Mouse (Mus musculus) forebrain, embryonic 15.5 days (tissue): ENCODE measurements around the gene Itga8. TPM values are rescaled to one million over a fixed set of nuclear protein-coding genes. Genes with fewer than 3 reads are reported as not detected.
A peak's percentile ranks its signal among the peaks of the same experiment; 100 is the strongest.

Experiments
- ATAC-seq: fragments of 200-750 bp; cut with Nextera tagmentation; replicated peaks from 2 replicates; pipeline ENCODE4 v1.8.0; 2017; ENCODE audit warnings: mild to moderate bottlenecking, moderate TSS enrichment, moderate library complexity
- H3K27ac ChIP-seq: fragments of 300-500 bp; sonication (generic); replicated peaks from 2 replicates; pipeline ENCODE4 v1.5.1; 2015; ENCODE audit warnings: mild to moderate bottlenecking, inconsistent platforms
- H3K27me3 ChIP-seq: fragments of 300-500 bp; sonication (generic); 2 replicates; pipeline ENCODE4 v1.6.1; 2015; ENCODE audit warnings: inconsistent platforms
- H3K36me3 ChIP-seq: fragments of 300-500 bp; sonication (generic); 2 replicates; pipeline ENCODE4 v1.6.1; 2015; ENCODE audit warnings: mild to moderate bottlenecking, inconsistent platforms
- H3K4me1 ChIP-seq: fragments of 300-500 bp; sonication (generic); 2 replicates; pipeline ENCODE4 v1.6.1; 2015; ENCODE audit warnings: inconsistent platforms
- H3K4me2 ChIP-seq: fragments of 300-500 bp; sonication (generic); replicated peaks from 2 replicates; pipeline ENCODE4 v1.6.1; 2015; ENCODE audit warnings: mild to moderate bottlenecking, inconsistent platforms
- H3K4me3 ChIP-seq: fragments of 300-500 bp; sonication (generic); 2 replicates; pipeline ENCODE4 v1.5.1; 2015; ENCODE audit warnings: mild to moderate bottlenecking, inconsistent platforms
- H3K9ac ChIP-seq: fragments of 300-500 bp; sonication (generic); replicated peaks from 2 replicates; pipeline ENCODE4 v1.6.1; 2015; ENCODE audit warnings: mild to moderate bottlenecking, inconsistent platforms
- H3K9me3 ChIP-seq: fragments of 300-500 bp; sonication (generic); 2 replicates; pipeline ENCODE4 v1.6.1; 2016; ENCODE audit warnings: inconsistent platforms
- WGBS: fragments of 180-500 bp; shearing (Covaris S2); methylation state at CpG from one replicate; pipeline ENCODE4 v1.1.7; 2015; ENCODE audit warnings: mixed read lengths; 5-methylcytosine and 5-hydroxymethylcytosine counted together
- polyA plus RNA-seq: library from polyadenylated mRNA; unstranded; fragments of >200 nt; fragmentation: Nextera tagmentation; extraction: Ambion mirVana; gene quantifications from 2 replicates; pipeline ENCODE4 v1.2.1, GENCODE M21; 2015

Gene Itga8
- polyA plus RNA-seq, 1 experiment from 2014 or later = 2.3 TPM

- Histone ChIP-seq H3K9me3 (no peaks in the 10 kb centered on the region), H3K4me2 (no peak overlapping the region), H3K27ac (no peak overlapping the region), H3K9ac (no peak overlapping the region), H3K4me1 (no peaks in the 10 kb centered on the region), H3K4me3 (no peak overlapping the region), H3K36me3 (no peaks in the 10 kb centered on the region), H3K27me3 (no peaks in the 10 kb centered on the region)
- no peak for ATAC-seq
- WGBS = 64% methylated on average over 4 of the region's 4 CpGs
Observed at GRCm38 (mm10) chr2:12318036-12318435, 16.3 kb upstream of the Itga8 start.

GRCm38 (mm10) chr2:12317343-12317742, 15.6 kb upstream of the Itga8 start:
- no peaks in the 10 kb centered on the region for H3K4me1 ChIP-seq
- H3K9me3 ChIP-seq = no peaks in the 10 kb centered on the region
- no peak overlapping the region for H3K4me2 ChIP-seq
- no peaks in the 10 kb centered on the region for H3K27me3 ChIP-seq
- no peak for ATAC-seq
- no peaks in the 10 kb centered on the region for H3K36me3 ChIP-seq
- 84% methylated on average over 5 of the region's 5 CpGs for WGBS
- no peak overlapping the region for H3K4me3 ChIP-seq
- H3K27ac ChIP-seq = no peak overlapping the region
- H3K9ac ChIP-seq = no peak overlapping the region

- no peaks in the 10 kb centered on the region for H3K36me3 ChIP-seq
- no peaks in the 10 kb centered on the region for H3K27me3 ChIP-seq
- H3K27ac ChIP-seq = no peak overlapping the region
- no peak overlapping the region for H3K9ac ChIP-seq
- no peaks in the 10 kb centered on the region for H3K4me1 ChIP-seq
- no peak overlapping the region for H3K4me3 ChIP-seq
- H3K4me2 ChIP-seq = no peak overlapping the region
- H3K9me3 ChIP-seq = no peaks in the 10 kb centered on the region
- 38% methylated on average over 7 of the region's 7 CpGs for WGBS
- no peak for ATAC-seq
Observed at GRCm38 (mm10) chr2:12316361-12316760, 14.6 kb upstream of the Itga8 start.

- WGBS = 80% methylated on average over 6 of the region's 6 CpGs
- Histone ChIP-seq H3K9ac (no peak overlapping the region), H3K4me1 (no peaks in the 10 kb centered on the region), H3K9me3 (no peaks in the 10 kb centered on the region), H3K27me3 (no peaks in the 10 kb centered on the region), H3K36me3 (no peaks in the 10 kb centered on the region), H3K27ac (no peak overlapping the region), H3K4me3 (no peak overlapping the region), H3K4me2 (no peak overlapping the region)
- ATAC-seq = no peak
Observed at GRCm38 (mm10) chr2:12314028-12314427, 12.3 kb upstream of the Itga8 start.

GRCm38 (mm10) chr2:12308466-12308865, 6.7 kb upstream of the Itga8 start:
- ATAC-seq = no peak

GRCm38 (mm10) chr2:12307311-12307710, 5.6 kb upstream of the Itga8 start:
- Histone ChIP-seq H3K9me3 (no peaks in the 10 kb centered on the region), H3K4me3 (no peak overlapping the region)
- no peak for ATAC-seq

More at GRCm38 (mm10) chr2:12308466-12308865, 6.7 kb upstream of the Itga8 start:
- no peak overlapping the region for H3K9ac ChIP-seq
- no peak overlapping the region for H3K27ac ChIP-seq
- no peaks in the 10 kb centered on the region for H3K9me3 ChIP-seq
- no peak overlapping the region for H3K4me2 ChIP-seq
- no peaks in the 10 kb centered on the region for H3K27me3 ChIP-seq
- H3K4me3 ChIP-seq = no peak overlapping the region
- no peaks in the 10 kb centered on the region for H3K4me1 ChIP-seq
- H3K36me3 ChIP-seq = no peaks in the 10 kb centered on the region

GRCm38 (mm10) chr2:12305064-12305650, 3.4 kb upstream of the Itga8 start:
- Histone ChIP-seq H3K4me1 (peaks cover 7% of the 10 kb centered on the region), H3K36me3 (no peaks in the 10 kb centered on the region), H3K4me3 (no peak overlapping the region), H3K9ac (no peak overlapping the region), H3K4me2 (no peak overlapping the region), H3K27ac (no peak overlapping the region), H3K27me3 (0 out of 2 replicates have a peak, but pooled peaks cover 4% of the 10 kb centered on the region), H3K9me3 (no peaks in the 10 kb centered on the region)
- ATAC-seq = no peak
- WGBS = 84% methylated on average over 9 of the region's 9 CpGs

More at GRCm38 (mm10) chr2:12307311-12307710, 5.6 kb upstream of the Itga8 start:
- Histone ChIP-seq H3K27ac (no peak overlapping the region), H3K4me2 (no peak overlapping the region), H3K9ac (no peak overlapping the region), H3K36me3 (no peaks in the 10 kb centered on the region), H3K4me1 (no peaks in the 10 kb centered on the region), H3K27me3 (0 out of 2 replicates have a peak, but pooled peaks cover 2% of the 10 kb centered on the region)

GRCm38 (mm10) chr2:12300449-12301228, 1.1 kb downstream of the Itga8 start:
- Histone ChIP-seq H3K4me3 (peak overlapping the region; percentile 86), H3K4me1 (peaks cover 7% of the 10 kb centered on the region), H3K27me3 (0 out of 2 replicates have a peak, but pooled peaks cover 4% of the 10 kb centered on the region), H3K27ac (no peak overlapping the region), H3K4me2 (peak overlapping the region; percentile 91), H3K9ac (no peak overlapping the region), H3K36me3 (no peaks in the 10 kb centered on the region), H3K9me3 (no peaks in the 10 kb centered on the region)
- ATAC-seq = no peak
- 76% methylated on average over 15 of the region's 15 CpGs for WGBS

GRCm38 (mm10) chr2:12297287-12297686, 4.4 kb downstream of the Itga8 start:
- Histone ChIP-seq H3K4me1 (peaks cover 15% of the 10 kb centered on the region), H3K9me3 (no peaks in the 10 kb centered on the region), H3K27me3 (0 out of 2 replicates have a peak, but pooled peaks cover 2% of the 10 kb centered on the region), H3K4me2 (no peak overlapping the region), H3K36me3 (no peaks in the 10 kb centered on the region), H3K4me3 (no peak overlapping the region), H3K9ac (no peak overlapping the region), H3K27ac (no peak overlapping the region)
- no peak for ATAC-seq
- WGBS = 83% methylated on average over 5 of the region's 5 CpGs

GRCm38 (mm10) chr2:12295150-12295549, 6.6 kb downstream of the Itga8 start:
- H3K27me3 ChIP-seq = no peaks in the 10 kb centered on the region
- H3K27ac ChIP-seq = no peak overlapping the region
- no peaks in the 10 kb centered on the region for H3K36me3 ChIP-seq
- H3K4me2 ChIP-seq = no peak overlapping the region
- H3K9ac ChIP-seq = no peak overlapping the region
- H3K4me1 ChIP-seq = peaks cover 12% of the 10 kb centered on the region
- H3K9me3 ChIP-seq = no peaks in the 10 kb centered on the region
- ATAC-seq = no peak
- 95% methylated on average over 6 of the region's 6 CpGs for WGBS
- no peak overlapping the region for H3K4me3 ChIP-seq

- H3K27ac ChIP-seq = no peak overlapping the region
- no peak overlapping the region for H3K4me3 ChIP-seq
- no peak overlapping the region for H3K4me2 ChIP-seq
- H3K36me3 ChIP-seq = no peaks in the 10 kb centered on the region
- H3K9ac ChIP-seq = no peak overlapping the region
- no peak for ATAC-seq
- no peaks in the 10 kb centered on the region for H3K27me3 ChIP-seq
- 70% methylated on average over 3 of the region's 3 CpGs for WGBS
- no peaks in the 10 kb centered on the region for H3K9me3 ChIP-seq
- H3K4me1 ChIP-seq = peaks cover 12% of the 10 kb centered on the region
Observed at GRCm38 (mm10) chr2:12294060-12294459, 7.7 kb downstream of the Itga8 start.

GRCm38 (mm10) chr2:12293458-12293857, 8.3 kb downstream of the Itga8 start:
- no peaks in the 10 kb centered on the region for H3K27me3 ChIP-seq
- H3K4me1 ChIP-seq = peaks cover 12% of the 10 kb centered on the region
- no peak overlapping the region for H3K27ac ChIP-seq
- WGBS = 77% methylated on average over 8 of the region's 8 CpGs
- no peak for ATAC-seq
- no peak overlapping the region for H3K4me3 ChIP-seq
- H3K9me3 ChIP-seq = no peaks in the 10 kb centered on the region
- no peaks in the 10 kb centered on the region for H3K36me3 ChIP-seq
- no peak overlapping the region for H3K9ac ChIP-seq
- no peak overlapping the region for H3K4me2 ChIP-seq
